Comparison of ENCODE assay signal across 10 mouse cellular contexts in genomic region chr4:139555951-139556350, GRCm38 (mm10). TPM values are rescaled to one million over a fixed set of nuclear protein-coding genes. Genes with fewer than 3 reads are reported as not detected.
A peak's percentile ranks its signal among the peaks of the same experiment; 100 is the strongest.
DNase-seq lines count a peak whose midpoint lies in the region; ATAC-seq lines count a peak whose summit lies in the region.
"Had no signal": no experiment of that assay in that cellular context is flagged by ENCODE, and none has a peak within 500 bp of the region (broad histone marks: within the 10 kb centered on the region; RNA-seq: fewer than 3 reads in every experiment).

No protein-coding gene starts in this region.

- H3K4me2 ChIP-seq in forebrain, embryonic 12.5 days = peak overlapping the region; percentile 8; the same call in 1 of the 2 replicates
- H3K4me2 ChIP-seq in forebrain, embryonic 14.5 days (ENCODE audit: low read length) = no peak overlapping the region
- H3K4me2 ChIP-seq in liver, embryonic 16.5 days (ENCODE audit: low read depth, low read length) = no peak overlapping the region

- no peak overlapping the region for H3K27ac ChIP-seq in forebrain, embryonic 12.5 days
- H3K27ac ChIP-seq in forebrain, embryonic 14.5 days (ENCODE audit: low read depth, low read length) = no peak overlapping the region
- no peak overlapping the region for H3K27ac ChIP-seq in liver, embryonic 16.5 days (ENCODE audit: low read length)

- no peaks in the 10 kb centered on the region for H3K36me3 ChIP-seq in forebrain, embryonic 12.5 days (replicated peaks)
- no peaks in the 10 kb centered on the region for H3K36me3 ChIP-seq in forebrain, embryonic 14.5 days (ENCODE audit: control insufficient read depth, insufficient read depth, low read length)
- no peaks in the 10 kb centered on the region for H3K36me3 ChIP-seq in liver, embryonic 16.5 days (ENCODE audit: control insufficient read depth, insufficient read depth)

- H3K9ac ChIP-seq in forebrain, embryonic 12.5 days = no peak overlapping the region
- no peak overlapping the region for H3K9ac ChIP-seq in forebrain, embryonic 14.5 days (ENCODE audit: low read length)
- no peak overlapping the region for H3K9ac ChIP-seq in liver, embryonic 16.5 days (ENCODE audit: low read depth, low read length)

- peaks cover 5% of the 10 kb centered on the region; the same call in 1 of the 2 replicates for H3K9me3 ChIP-seq in forebrain, embryonic 12.5 days
- H3K9me3 ChIP-seq in forebrain, embryonic 14.5 days (replicated peaks; ENCODE audit: control insufficient read depth, low read length) = no peaks in the 10 kb centered on the region
- no peaks in the 10 kb centered on the region for H3K9me3 ChIP-seq in liver, embryonic 16.5 days (replicated peaks; ENCODE audit: control insufficient read depth, low read length)

- 85% methylated on average over 19 of the region's 19 CpGs for WGBS in forebrain, embryonic 12.5 days
- WGBS in forebrain, embryonic 14.5 days = 84% methylated on average over 19 of the region's 19 CpGs
- WGBS in liver, embryonic 16.5 days (ENCODE audit: insufficient replicate concordance) = 47% methylated on average over 19 of the region's 19 CpGs

- no peaks in the 10 kb centered on the region for H3K4me1 ChIP-seq in forebrain, embryonic 12.5 days
- no peaks in the 10 kb centered on the region for H3K4me1 ChIP-seq in forebrain, embryonic 14.5 days (ENCODE audit: control insufficient read depth, insufficient read depth, low read length)
- no peaks in the 10 kb centered on the region for H3K4me1 ChIP-seq in liver, embryonic 16.5 days (ENCODE audit: control insufficient read depth, low read depth, low read length)

- no peak for ATAC-seq in forebrain, embryonic 12.5 days (ENCODE audit: low FRiP score)
- no peak for ATAC-seq in forebrain, embryonic 14.5 days
- ATAC-seq in liver, embryonic 16.5 days (ENCODE audit: low read depth) = peak; percentile 30; the same call in 1 of the 2 replicates
- ATAC-seq in erythroid progenitor cell, adult 5-6 weeks (replicated peaks; ENCODE audit: low FRiP score, poor library complexity, severe bottlenecking) = no peak
- ATAC-seq: Patski had no signal

- H3K4me3 ChIP-seq in forebrain, embryonic 12.5 days (replicated peaks) = no peak overlapping the region
- H3K4me3 ChIP-seq in forebrain, embryonic 14.5 days (ENCODE audit: low read depth, low read length) = no peak overlapping the region
- no peak overlapping the region for H3K4me3 ChIP-seq in liver, embryonic 16.5 days (ENCODE audit: low read depth, low read length)

- no peaks in the 10 kb centered on the region for H3K27me3 ChIP-seq in forebrain, embryonic 12.5 days
- no peaks in the 10 kb centered on the region for H3K27me3 ChIP-seq in forebrain, embryonic 14.5 days (replicated peaks; ENCODE audit: control insufficient read depth, insufficient read depth, low read length)
- H3K27me3 ChIP-seq in liver, embryonic 16.5 days (ENCODE audit: control insufficient read depth, insufficient read depth, low read depth, low read length) = no peaks in the 10 kb centered on the region
- H3K27me3 ChIP-seq: Patski had no signal

- DNase-seq in forebrain, embryonic 14.5 days (ENCODE audit: low spot score) = no peak
- DNase-seq in A20 (ENCODE audit: low read depth, low spot score) = peak; percentile 16
- DNase-seq in embryo, embryonic 10.5 days (ENCODE audit: low spot score) = peak; percentile 21
- DNase-seq in urinary bladder, postnatal 25 days (ENCODE audit: low spot score) = no peak
- no peak for DNase-seq in Muller cell, postnatal 12 days (ENCODE audit: inconsistent ontology term)

RNA-seq across cellular contexts. Expression of gene Iffo2, which starts 25.6 kb away (rescaled TPM):
- 3.3 and 4.5 TPM in 2 replicates for polyA plus RNA-seq in forebrain, embryonic 12.5 days (2016; fragmentation: Nextera tagmentation; extraction: Ambion mirVana)
- 3.1 and 4.5 TPM in 2 replicates for polyA plus RNA-seq in forebrain, embryonic 14.5 days (2014; fragmentation: Nextera tagmentation; extraction: Ambion mirVana)
- 0.44 and 0.66 TPM in 2 replicates for polyA plus RNA-seq in liver, embryonic 16.5 days (2015; fragmentation: Nextera tagmentation; extraction: Ambion mirVana)
- not detected in 2 replicates for total RNA-seq in erythroid progenitor cell, adult 5-6 weeks (2015; ENCODE audit: low replicate concordance)
- total RNA-seq in erythroid progenitor cell, adult 5-6 weeks (2017; ENCODE audit: low replicate concordance) = 0.39 TPM in 1 of 2 replicates, not detected in the other

RNA-seq across cellular contexts. Expression of gene Gm21969, which starts 47.0 kb away (rescaled TPM):
- not detected in 2 replicates for polyA plus RNA-seq in forebrain, embryonic 12.5 days (2016; fragmentation: Nextera tagmentation; extraction: Ambion mirVana)
- polyA plus RNA-seq in forebrain, embryonic 14.5 days (2014; fragmentation: Nextera tagmentation; extraction: Ambion mirVana) = not detected in 2 replicates
- 0.02 TPM in 1 of 2 replicates, not detected in the other for polyA plus RNA-seq in liver, embryonic 16.5 days (2015; fragmentation: Nextera tagmentation; extraction: Ambion mirVana)
- total RNA-seq in erythroid progenitor cell, adult 5-6 weeks (2015; ENCODE audit: low replicate concordance) = not detected in 2 replicates
- not detected in 2 replicates for total RNA-seq in erythroid progenitor cell, adult 5-6 weeks (2017; ENCODE audit: low replicate concordance)
- total RNA-seq: layer of hippocampus, adult 8-10 months had no signal
- polyA plus RNA-seq: Patski had no signal

Comparison
In these comparisons a context has a peak if more than half of its experiments do, and no peak if none do; other contexts are left out.
1. DNase-seq: peak in A20 (single experiment) and embryo, embryonic 10.5 days (single experiment); none in forebrain, embryonic 14.5 days (single experiment), urinary bladder, postnatal 25 days (single experiment) and Muller cell, postnatal 12 days (single experiment).